Mouse (Mus musculus): ENCODE measurements around the gene Cenph. TPM values are rescaled to one million over a fixed set of nuclear protein-coding genes. Genes with fewer than 3 reads are reported as not detected.
"Not testable (repeated sequence)": the region's sequence is repeated elsewhere in the genome, so short reads cannot be mapped to it uniquely, and the experiment has no call there.

The Cenph gene
- polyA plus RNA-seq, 2 experiments from 2014 or later = 6.0 to 6.9 TPM

GRCm38 (mm10) chr13:100746090-100746489 lies 29.6 kb downstream of the Cenph start:
- ATAC-seq = no peak

GRCm38 (mm10) chr13:100744036-100744744 lies 31.5 kb downstream of the Cenph start, which contains the start of gene Mrps36:
Gene Mrps36, minus strand, starts transcription at chr13:100744659.
- ATAC-seq = peak; percentile 93

- ATAC-seq = no peak
Measured at GRCm38 (mm10) chr13:100743346-100744035, 32.2 kb downstream of the Cenph start.

GRCm38 (mm10) chr13:100742831-100743230 lies 32.9 kb downstream of the Cenph start:
- no peak for ATAC-seq

- no peak for ATAC-seq
Measured at GRCm38 (mm10) chr13:100732756-100733155, 42.9 kb downstream of the Cenph start.

GRCm38 (mm10) chr13:100731462-100732046 lies 44.1 kb downstream of the Cenph start:
- ATAC-seq = not testable (repeated sequence)

- peak; percentile 96 for ATAC-seq
Measured at GRCm38 (mm10) chr13:100730861-100731176, 44.9 kb downstream of the Cenph start, which contains the start of gene Cdk7. Gene Cdk7, minus strand, starts transcription at chr13:100730939.

- ATAC-seq = peak; percentile 35
Measured at GRCm38 (mm10) chr13:100730153-100730860, 45.4 kb downstream of the Cenph start.

GRCm38 (mm10) chr13:100728530-100728929 lies 47.2 kb downstream of the Cenph start:
- ATAC-seq = not testable (repeated sequence)

GRCm38 (mm10) chr13:100728086-100728485 lies 47.6 kb downstream of the Cenph start:
- ATAC-seq = no peak

GRCm38 (mm10) chr13:100725194-100725593 lies 50.5 kb downstream of the Cenph start:
- ATAC-seq = no peak

GRCm38 (mm10) chr13:100724051-100724754 lies 51.5 kb downstream of the Cenph start:
- ATAC-seq = no peak

- ATAC-seq = no peak
Measured at GRCm38 (mm10) chr13:100721656-100722055, 54.0 kb downstream of the Cenph start.

GRCm38 (mm10) chr13:100715467-100715866 lies 60.2 kb downstream of the Cenph start:
- no peak for ATAC-seq

Other genes starting within 250 kb of the Cenph start
- under 1 TPM; 0.22 to 0.59 TPM for gene Ocln, start 223.2 kb downstream of the Cenph start, polyA plus RNA-seq (2017; shearing (Covaris generic))
- gene Marveld2, start 158.9 kb downstream of the Cenph start, polyA plus RNA-seq (2017; shearing (Covaris generic)) = 1 to 10 TPM; 5.1 to 5.5 TPM
- 100 to 1,000 TPM; 135 to 140 TPM for gene Ak6, start 124.9 kb downstream of the Cenph start, polyA plus RNA-seq (2017; shearing (Covaris generic))
- gene Rad17, start 124.8 kb downstream of the Cenph start, polyA plus RNA-seq (2017; shearing (Covaris generic)) = 10 to 100 TPM; 20.9 to 26.3 TPM
- gene Taf9, start 124.3 kb downstream of the Cenph start, polyA plus RNA-seq (2017; shearing (Covaris generic)) = 10 to 100 TPM in 1 of 2 experiments, 1 to 10 TPM in 1; 4.1 to 18.8 TPM
- 10 to 100 TPM; 23.3 to 25.2 TPM for gene Ccdc125, start 106.2 kb downstream of the Cenph start, polyA plus RNA-seq (2017; shearing (Covaris generic))
- gene Cdk7, start 45.0 kb downstream of the Cenph start, polyA plus RNA-seq (2017; shearing (Covaris generic)) = 10 to 100 TPM; 68.3 to 77.4 TPM
- gene Mrps36, start 31.2 kb downstream of the Cenph start, polyA plus RNA-seq (2017; shearing (Covaris generic)) = 100 to 1,000 TPM; 108 to 119 TPM
- 10 to 100 TPM; 51.2 to 57.0 TPM for gene Ccnb1, start 10.7 kb upstream of the Cenph start, polyA plus RNA-seq (2017; shearing (Covaris generic))
- 10 to 100 TPM; 11.2 to 13.8 TPM for gene Slc30a5, start 57.5 kb upstream of the Cenph start, polyA plus RNA-seq (2017; shearing (Covaris generic))

All from activated CD4-positive, CD25-positive, alpha-beta regulatory T cell, adult 4 months (primary cell).